Mouse (Mus musculus): Measurements from ENCODE around the gene Snai3. TPM values are rescaled to one million over a fixed set of nuclear protein-coding genes. Genes with fewer than 3 reads are reported as not detected.

The Snai3 gene
- polyA plus RNA-seq, 1 experiment from 2014 or later, result not detected

- H3K27me3 ChIP-seq (replicated peaks), result peaks cover 3% of the 10 kb centered on the region; the same call in 1 of the 2 replicates
- WGBS, result 85% methylated on average over 10 of the region's 10 CpGs
- no peaks in the 10 kb centered on the region for H3K36me3 ChIP-seq
- no peaks in the 10 kb centered on the region for H3K9me3 ChIP-seq
- H3K9ac ChIP-seq, result no peak overlapping the region
- H3K4me2 ChIP-seq (replicated peaks), result no peak overlapping the region
- H3K4me3 ChIP-seq, result no peak overlapping the region
- no peak for ATAC-seq (ENCODE audit: low FRiP score, low read depth)
- no peaks in the 10 kb centered on the region for H3K4me1 ChIP-seq
- no peak overlapping the region for H3K27ac ChIP-seq
Measured at GRCm38 (mm10) chr8:122452154-122452553, 8.4 kb downstream of the Snai3 start.

- H3K27me3 ChIP-seq (replicated peaks), result peaks cover 3% of the 10 kb centered on the region; the same call in 1 of the 2 replicates
- no peak overlapping the region for H3K27ac ChIP-seq
- no peaks in the 10 kb centered on the region for H3K36me3 ChIP-seq
- WGBS, result 84% methylated on average over 7 of the region's 7 CpGs
- H3K4me2 ChIP-seq (replicated peaks), result no peak overlapping the region
- H3K4me1 ChIP-seq, result no peaks in the 10 kb centered on the region
- no peak overlapping the region for H3K9ac ChIP-seq
- no peak for ATAC-seq (ENCODE audit: low FRiP score, low read depth)
- H3K4me3 ChIP-seq, result no peak overlapping the region
- H3K9me3 ChIP-seq, result no peaks in the 10 kb centered on the region
Measured at GRCm38 (mm10) chr8:122451161-122451703, 9.3 kb downstream of the Snai3 start.

- H3K9me3 ChIP-seq, result no peaks in the 10 kb centered on the region
- no peaks in the 10 kb centered on the region for H3K27me3 ChIP-seq (replicated peaks)
- peaks cover 30% of the 10 kb centered on the region for H3K4me1 ChIP-seq
- no peak overlapping the region for H3K9ac ChIP-seq
- H3K4me3 ChIP-seq, result no peak overlapping the region; the same call in 1 of the 2 replicates
- no peak overlapping the region for H3K27ac ChIP-seq
- no peaks in the 10 kb centered on the region for H3K36me3 ChIP-seq
- 71% methylated on average over 3 of the region's 3 CpGs for WGBS
- ATAC-seq (ENCODE audit: low FRiP score, low read depth), result no peak
- peak overlapping the region; percentile 89 for H3K4me2 ChIP-seq (replicated peaks)
Measured at GRCm38 (mm10) chr8:122445203-122445602, 15.3 kb downstream of the Snai3 start.

- H3K27ac ChIP-seq, result peak overlapping the region; percentile 94
- peaks cover 5% of the 10 kb centered on the region for H3K36me3 ChIP-seq
- H3K27me3 ChIP-seq (replicated peaks), result no peaks in the 10 kb centered on the region
- WGBS, result 22% methylated on average over 19 of the region's 19 CpGs
- 0 out of 2 replicates have a peak, but pooled peaks have one; percentile 2 for ATAC-seq (ENCODE audit: low FRiP score, low read depth)
- H3K9ac ChIP-seq, result peak overlapping the region; percentile 67
- H3K4me1 ChIP-seq, result peaks cover 30% of the 10 kb centered on the region
- H3K9me3 ChIP-seq, result no peaks in the 10 kb centered on the region
- peak overlapping the region; percentile 89 for H3K4me2 ChIP-seq (replicated peaks)
- peak overlapping the region; percentile 68 for H3K4me3 ChIP-seq
Measured at GRCm38 (mm10) chr8:122444058-122444748, 16.3 kb downstream of the Snai3 start.

GRCm38 (mm10) chr8:122443262-122444006 is 17.1 kb downstream of the Snai3 start, which contains the start of gene Mvd:
Gene Mvd, minus strand, starts transcription at chr8:122443422.
- Histone ChIP-seq H3K9me3 (no peaks in the 10 kb centered on the region), H3K36me3 (peaks cover 11% of the 10 kb centered on the region), H3K4me2 (replicated peaks) (peak within 1 kb of the TSS; percentile 89), H3K27ac (peak within 1 kb of the TSS; percentile 94), H3K4me1 (peaks cover 30% of the 10 kb centered on the region), H3K27me3 (replicated peaks) (no peaks in the 10 kb centered on the region), H3K4me3 (peak within 1 kb of the TSS; percentile 68), H3K9ac (peak within 1 kb of the TSS; percentile 86)
- ATAC-seq (ENCODE audit: low FRiP score, low read depth), result peak; percentile 98
- WGBS, result under 1% methylated on average over 47 of the region's 47 CpGs

- Histone ChIP-seq H3K27ac (peak overlapping the region; percentile 65), H3K9ac (peak overlapping the region; percentile 86), H3K36me3 (peaks cover 18% of the 10 kb centered on the region), H3K9me3 (no peaks in the 10 kb centered on the region), H3K27me3 (replicated peaks) (no peaks in the 10 kb centered on the region), H3K4me2 (replicated peaks) (peak overlapping the region; percentile 89), H3K4me1 (peaks cover 30% of the 10 kb centered on the region), H3K4me3 (peak overlapping the region; percentile 68)
- 2% methylated on average over 12 of the region's 12 CpGs for WGBS
- ATAC-seq (ENCODE audit: low FRiP score, low read depth), result peak; percentile 39
Measured at GRCm38 (mm10) chr8:122442781-122443180, 17.8 kb downstream of the Snai3 start.

GRCm38 (mm10) chr8:122442356-122442755 is 18.2 kb downstream of the Snai3 start:
- Histone ChIP-seq H3K36me3 (peaks cover 22% of the 10 kb centered on the region), H3K27ac (no peak overlapping the region), H3K4me2 (replicated peaks) (peak overlapping the region; percentile 89), H3K9ac (peak overlapping the region; percentile 86), H3K27me3 (replicated peaks) (no peaks in the 10 kb centered on the region), H3K4me3 (peak overlapping the region; percentile 68), H3K4me1 (peaks cover 30% of the 10 kb centered on the region), H3K9me3 (no peaks in the 10 kb centered on the region)
- WGBS, result 17% methylated on average over 7 of the region's 7 CpGs
- no peak for ATAC-seq (ENCODE audit: low FRiP score, low read depth)

GRCm38 (mm10) chr8:122441326-122441725 is 19.2 kb downstream of the Snai3 start:
- 88% methylated on average over 1 of the region's 1 CpGs for whole genome bisulfite sequencing
- H3K9ac ChIP-seq, result no peak overlapping the region
- H3K9me3 ChIP-seq, result no peaks in the 10 kb centered on the region
- H3K4me1 ChIP-seq, result peaks cover 30% of the 10 kb centered on the region
- no peak overlapping the region for H3K4me3 ChIP-seq
- no peaks in the 10 kb centered on the region for H3K27me3 ChIP-seq (replicated peaks)
- no peak for ATAC-seq (ENCODE audit: low FRiP score, low read depth)
- no peak overlapping the region for H3K4me2 ChIP-seq (replicated peaks)
- H3K27ac ChIP-seq, result no peak overlapping the region
- H3K36me3 ChIP-seq, result peaks cover 32% of the 10 kb centered on the region

GRCm38 (mm10) chr8:122439336-122439735 is 21.2 kb downstream of the Snai3 start:
- Histone ChIP-seq H3K27ac (no peak overlapping the region), H3K4me2 (replicated peaks) (no peak overlapping the region), H3K4me3 (no peak overlapping the region), H3K36me3 (peaks cover 50% of the 10 kb centered on the region), H3K27me3 (replicated peaks) (no peaks in the 10 kb centered on the region), H3K4me1 (peaks cover 12% of the 10 kb centered on the region), H3K9me3 (no peaks in the 10 kb centered on the region), H3K9ac (no peak overlapping the region)
- 96% methylated on average over 16 of the region's 16 CpGs for WGBS
- ATAC-seq (ENCODE audit: low FRiP score, low read depth), result no peak

- H3K27me3 ChIP-seq (replicated peaks), result no peaks in the 10 kb centered on the region
- no peak overlapping the region for H3K9ac ChIP-seq
- ATAC-seq (ENCODE audit: low FRiP score, low read depth), result no peak
- H3K27ac ChIP-seq, result no peak overlapping the region
- H3K36me3 ChIP-seq, result peaks cover 61% of the 10 kb centered on the region
- H3K9me3 ChIP-seq, result no peaks in the 10 kb centered on the region
- no peak overlapping the region for H3K4me2 ChIP-seq (replicated peaks)
- peaks cover 12% of the 10 kb centered on the region for H3K4me1 ChIP-seq
- no peak overlapping the region for H3K4me3 ChIP-seq
- WGBS, result 93% methylated on average over 13 of the region's 13 CpGs
Measured at GRCm38 (mm10) chr8:122437708-122438331, 22.7 kb downstream of the Snai3 start.

- peaks cover 61% of the 10 kb centered on the region for H3K36me3 ChIP-seq
- H3K4me2 ChIP-seq (replicated peaks), result no peak overlapping the region
- peaks cover 13% of the 10 kb centered on the region for H3K4me1 ChIP-seq
- ATAC-seq (ENCODE audit: low FRiP score, low read depth), result no peak
- H3K9ac ChIP-seq, result no peak overlapping the region
- H3K27ac ChIP-seq, result no peak overlapping the region
- no peaks in the 10 kb centered on the region for H3K9me3 ChIP-seq
- WGBS, result 93% methylated on average over 20 of the region's 20 CpGs
- no peaks in the 10 kb centered on the region for H3K27me3 ChIP-seq (replicated peaks)
- H3K4me3 ChIP-seq, result no peak overlapping the region
Measured at GRCm38 (mm10) chr8:122436586-122437125, 23.9 kb downstream of the Snai3 start.

- Histone ChIP-seq H3K4me1 (peaks cover 13% of the 10 kb centered on the region), H3K27ac (no peak overlapping the region)
Measured at GRCm38 (mm10) chr8:122436146-122436545, 24.4 kb downstream of the Snai3 start.

More at GRCm38 (mm10) chr8:122436146-122436545, 24.4 kb downstream of the Snai3 start:
- no peak for ATAC-seq (ENCODE audit: low FRiP score, low read depth)
- H3K4me2 ChIP-seq (replicated peaks), result no peak overlapping the region
- no peak overlapping the region for H3K4me3 ChIP-seq
- H3K9me3 ChIP-seq, result no peaks in the 10 kb centered on the region
- H3K27me3 ChIP-seq (replicated peaks), result no peaks in the 10 kb centered on the region
- 97% methylated on average over 9 of the region's 9 CpGs for WGBS
- H3K9ac ChIP-seq, result no peak overlapping the region
- peaks cover 61% of the 10 kb centered on the region for H3K36me3 ChIP-seq

Measured in neural tube, embryonic 12.5 days (tissue).